Mouse (Mus musculus): ENCODE data around the gene Fmo6. TPM values are rescaled to one million over a fixed set of nuclear protein-coding genes. Genes with fewer than 3 reads are reported as not detected.
A peak's percentile ranks its signal among the peaks of the same experiment; 100 is the strongest.

Gene Fmo6
- total RNA-seq (2022), result not detected

GRCm38 (mm10) chr1:162937415-162937814, at the start of gene Fmo6:
Fmo6 (minus strand) TSS chr1:162937515.
- DNase-seq (ENCODE audit: low spot score in 2 of 2), result no peak

GRCm38 (mm10) chr1:162986777-162987176, 49.5 kb upstream of the Fmo6 start:
- DNase-seq (ENCODE audit: low spot score in 2 of 2), result no peak

GRCm38 (mm10) chr1:162986121-162986748, 48.9 kb upstream of the Fmo6 start:
- DNase-seq (ENCODE audit: low spot score in 2 of 2), result no peak

GRCm38 (mm10) chr1:162984428-162984827, 47.1 kb upstream of the Fmo6 start, which contains the start of gene Fmo3:
Fmo3 (minus strand) TSS chr1:162984528.
- no peak for DNase-seq (ENCODE audit: low spot score in 2 of 2)

GRCm38 (mm10) chr1:162963556-162963955, 26.2 kb upstream of the Fmo6 start:
- DNase-seq (ENCODE audit: low spot score in 2 of 2), result no peak

GRCm38 (mm10) chr1:162957422-162957821, 20.1 kb upstream of the Fmo6 start:
- DNase-seq (ENCODE audit: low spot score in 2 of 2), result no peak

- no peak for DNase-seq (ENCODE audit: low spot score in 2 of 2)
These were observed 15.8 kb upstream of the Fmo6 start for GRCm38 (mm10) chr1:162953079-162953478.

- DNase-seq (ENCODE audit: low spot score in 2 of 2), result no peak
These were observed 12.4 kb upstream of the Fmo6 start for GRCm38 (mm10) chr1:162949763-162950162.

GRCm38 (mm10) chr1:162947934-162948333, 10.6 kb upstream of the Fmo6 start:
- DNase-seq (ENCODE audit: low spot score in 2 of 2), result no peak

- DNase-seq (ENCODE audit: low spot score in 2 of 2), result no peak
These were observed 9.7 kb upstream of the Fmo6 start for GRCm38 (mm10) chr1:162946837-162947558.

GRCm38 (mm10) chr1:162943700-162944099, 6.4 kb upstream of the Fmo6 start:
- DNase-seq (ENCODE audit: low spot score in 2 of 2), result no peak

GRCm38 (mm10) chr1:162938696-162939351, 1.5 kb upstream of the Fmo6 start:
- DNase-seq (ENCODE audit: low spot score in 2 of 2), result peak in 1 of 2 experiments; percentile 28

GRCm38 (mm10) chr1:162937970-162938695, 818 bp upstream of the Fmo6 start:
- no peak for DNase-seq (ENCODE audit: low spot score in 2 of 2)

- no peak for DNase-seq (ENCODE audit: low spot score in 2 of 2)
These were observed 2.8 kb downstream of the Fmo6 start for GRCm38 (mm10) chr1:162934374-162935012.

GRCm38 (mm10) chr1:162932386-162932785, 4.9 kb downstream of the Fmo6 start:
- DNase-seq (ENCODE audit: low spot score in 2 of 2), result no peak

GRCm38 (mm10) chr1:162931880-162932279, 5.4 kb downstream of the Fmo6 start:
- no peak for DNase-seq (ENCODE audit: low spot score in 2 of 2)

GRCm38 (mm10) chr1:162931310-162931875, 5.9 kb downstream of the Fmo6 start:
- no peak for DNase-seq (ENCODE audit: low spot score in 2 of 2)

- no peak for DNase-seq (ENCODE audit: low spot score in 2 of 2)
These were observed 6.7 kb downstream of the Fmo6 start for GRCm38 (mm10) chr1:162930631-162931030.

GRCm38 (mm10) chr1:162929146-162929545, 8.2 kb downstream of the Fmo6 start:
- DNase-seq (ENCODE audit: low spot score in 2 of 2), result no peak

- DNase-seq (ENCODE audit: low spot score in 2 of 2), result no peak
These were observed 12.2 kb downstream of the Fmo6 start for GRCm38 (mm10) chr1:162925121-162925520.

GRCm38 (mm10) chr1:162916661-162917060, 20.7 kb downstream of the Fmo6 start:
- no peak for DNase-seq (ENCODE audit: low spot score in 2 of 2)

Measured in gastrocnemius, adult 8-10 months (tissue).